Mouse (Mus musculus): ENCODE results near the gene Pdlim4. TPM values are rescaled to one million over a fixed set of nuclear protein-coding genes. Genes with fewer than 3 reads are reported as not detected.

Gene Pdlim4
- total RNA-seq, 1 experiment: 4.3 TPM

DNA sequence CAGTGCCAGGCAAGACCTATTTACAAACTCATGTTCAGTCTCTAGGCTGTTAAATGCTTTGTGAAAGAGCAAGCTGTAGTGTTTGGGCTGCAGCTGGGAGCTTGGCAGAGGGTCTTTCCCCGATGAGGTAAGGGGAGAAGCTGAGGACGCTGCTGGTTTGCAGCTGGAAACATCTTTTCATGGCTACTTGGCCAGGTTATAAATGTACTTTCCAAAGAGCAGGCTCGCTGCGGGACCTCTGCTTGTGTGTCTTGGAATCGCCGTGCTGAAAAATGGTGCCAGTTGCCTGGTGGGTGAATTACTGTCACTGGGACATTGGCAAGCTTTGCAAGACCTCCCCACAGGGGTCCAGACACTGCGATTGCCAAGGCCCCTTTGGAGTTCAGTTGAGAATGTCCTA, 38.4 kb upstream of the Pdlim4 start:
- Histone ChIP-seq H3K4me1 (ENCODE audit: control insufficient read depth in 2 of 2, insufficient read depth in 2 of 2, low read length in 2 of 2, poor library complexity in 1 of 2) (no peaks in the 10 kb centered on the region), H3K9me3 (ENCODE audit: control insufficient read depth, insufficient read depth, low read depth, low read length) (no peaks in the 10 kb centered on the region), H3K4me3 (ENCODE audit: insufficient read depth in 1 of 2, low read depth in 1 of 2, low read length in 2 of 2, poor library complexity in 1 of 2, severe bottlenecking in 1 of 2) (no peak overlapping the region), H3K27ac (ENCODE audit: insufficient read depth, low read depth, low read length, poor library complexity, severe bottlenecking) (no peak overlapping the region), H3K36me3 (ENCODE audit: control insufficient read depth, insufficient read depth, low read length, poor library complexity, severe bottlenecking) (no peaks in the 10 kb centered on the region), H3K9ac (ENCODE audit: insufficient read depth, low read depth, low read length, poor library complexity, severe bottlenecking) (no peak overlapping the region)
- DNase-seq (ENCODE audit: low read depth, low spot score): no peak
- TF ChIP-seq ZNF384 (IDR thresholded peaks at IDR 0.05; ENCODE audit: low read depth, low read length) (no peak), ZC3H11A (IDR thresholded peaks at IDR 0.05; ENCODE audit: borderline replicate concordance, low read depth, low read length) (no peak), MAFK (IDR thresholded peaks at IDR 0.05; ENCODE audit: insufficient read depth, low read depth, low read length) (no peak), HCFC1 (IDR thresholded peaks at IDR 0.05; ENCODE audit: borderline replicate concordance, insufficient read depth, low read length) (no peak), CHD2 (IDR thresholded peaks at IDR 0.05; ENCODE audit: low read depth, low read length) (no peak)
- in situ Hi-C loops (cut with MboI; ENCODE audit: low sequenced_read_pairs in 2 of 2, unreplicated experiment in 2 of 2): no loop called here

DNA sequence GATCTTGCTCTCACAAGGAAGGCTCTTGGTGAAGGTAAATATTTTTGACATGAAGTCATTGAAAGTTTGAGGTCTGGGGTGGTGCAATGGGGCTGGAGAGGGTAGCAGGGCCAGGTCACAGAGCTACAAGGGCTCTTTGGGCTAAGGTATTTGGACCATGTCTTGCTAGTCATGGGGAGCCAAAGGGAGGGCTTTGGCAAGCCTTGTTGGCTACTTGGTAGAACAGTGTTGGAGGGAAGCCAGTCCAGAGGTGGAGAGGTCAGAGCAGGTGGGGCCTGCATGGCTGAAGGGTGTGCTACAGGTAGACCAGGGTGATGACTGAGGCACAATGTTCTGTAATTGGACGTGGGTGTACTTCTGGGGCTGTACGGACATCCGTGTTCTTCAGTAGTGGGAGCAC, 37.9 kb upstream of the Pdlim4 start:
- in situ Hi-C loops (cut with MboI; ENCODE audit: low sequenced_read_pairs in 2 of 2, unreplicated experiment in 2 of 2): no loop called here

DNA sequence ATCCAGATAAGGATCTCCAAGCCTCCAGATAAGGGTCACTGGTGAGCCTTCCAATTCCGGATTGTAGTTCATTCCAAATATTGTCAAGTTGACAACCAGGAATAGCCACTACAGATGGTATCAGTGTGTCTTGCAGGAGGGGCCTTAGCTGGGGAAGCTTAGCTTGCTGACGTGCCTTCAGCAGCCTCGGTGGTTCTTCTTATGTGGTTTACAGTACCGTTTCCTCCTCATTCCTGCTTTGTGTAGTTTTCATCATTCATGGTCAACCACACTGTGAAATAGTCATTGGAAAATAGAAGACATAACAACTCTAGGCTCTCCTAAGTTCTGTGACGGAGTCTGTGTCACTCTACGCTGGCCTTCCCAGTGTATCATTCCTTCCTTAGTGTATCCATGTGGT, 36.2 kb upstream of the Pdlim4 start:
- peaks cover 2 to 4% of the 10 kb centered on the region in 2 experiments; a peak in 1 of 4 replicates for H3K4me1 ChIP-seq (ENCODE audit: control insufficient read depth in 2 of 2, insufficient read depth in 2 of 2, low read length in 2 of 2, poor library complexity in 1 of 2)
- TF ChIP-seq CHD2 (IDR thresholded peaks at IDR 0.05; ENCODE audit: low read depth, low read length): no peak
- TF ChIP-seq MAFK (IDR thresholded peaks at IDR 0.05; ENCODE audit: insufficient read depth, low read depth, low read length): no peak
- no peak for TF ChIP-seq ZC3H11A (IDR thresholded peaks at IDR 0.05; ENCODE audit: borderline replicate concordance, low read depth, low read length)
- TF ChIP-seq HCFC1 (IDR thresholded peaks at IDR 0.05; ENCODE audit: borderline replicate concordance, insufficient read depth, low read length): no peak
- TF ChIP-seq ZNF384 (IDR thresholded peaks at IDR 0.05; ENCODE audit: low read depth, low read length): no peak
- no peaks in the 10 kb centered on the region for H3K36me3 ChIP-seq (ENCODE audit: control insufficient read depth, insufficient read depth, low read length, poor library complexity, severe bottlenecking)
- no peaks in the 10 kb centered on the region for H3K9me3 ChIP-seq (ENCODE audit: control insufficient read depth, insufficient read depth, low read depth, low read length)
- H3K4me3 ChIP-seq (ENCODE audit: insufficient read depth in 1 of 2, low read depth in 1 of 2, low read length in 2 of 2, poor library complexity in 1 of 2, severe bottlenecking in 1 of 2): no peak overlapping the region
- H3K27ac ChIP-seq (ENCODE audit: insufficient read depth, low read depth, low read length, poor library complexity, severe bottlenecking): no peak overlapping the region
- H3K9ac ChIP-seq (ENCODE audit: insufficient read depth, low read depth, low read length, poor library complexity, severe bottlenecking): no peak overlapping the region
- no peak for DNase-seq (ENCODE audit: low read depth, low spot score)
- in situ Hi-C loops (cut with MboI; ENCODE audit: low sequenced_read_pairs in 2 of 2, unreplicated experiment in 2 of 2): no loop called here

More for the DNA sequence above, 37.9 kb upstream of the Pdlim4 start:
- no peak overlapping the region for H3K27ac ChIP-seq (ENCODE audit: insufficient read depth, low read depth, low read length, poor library complexity, severe bottlenecking)
- H3K4me1 ChIP-seq (ENCODE audit: control insufficient read depth in 2 of 2, insufficient read depth in 2 of 2, low read length in 2 of 2, poor library complexity in 1 of 2): no peaks in the 10 kb centered on the region
- no peak overlapping the region for H3K4me3 ChIP-seq (ENCODE audit: insufficient read depth in 1 of 2, low read depth in 1 of 2, low read length in 2 of 2, poor library complexity in 1 of 2, severe bottlenecking in 1 of 2)
- no peaks in the 10 kb centered on the region for H3K9me3 ChIP-seq (ENCODE audit: control insufficient read depth, insufficient read depth, low read depth, low read length)
- H3K36me3 ChIP-seq (ENCODE audit: control insufficient read depth, insufficient read depth, low read length, poor library complexity, severe bottlenecking): no peaks in the 10 kb centered on the region
- no peak for DNase-seq (ENCODE audit: low read depth, low spot score)
- TF ChIP-seq ZNF384 (IDR thresholded peaks at IDR 0.05; ENCODE audit: low read depth, low read length) (no peak), CHD2 (IDR thresholded peaks at IDR 0.05; ENCODE audit: low read depth, low read length) (no peak), MAFK (IDR thresholded peaks at IDR 0.05; ENCODE audit: insufficient read depth, low read depth, low read length) (no peak), ZC3H11A (IDR thresholded peaks at IDR 0.05; ENCODE audit: borderline replicate concordance, low read depth, low read length) (no peak), HCFC1 (IDR thresholded peaks at IDR 0.05; ENCODE audit: borderline replicate concordance, insufficient read depth, low read length) (no peak)
- no peak overlapping the region for H3K9ac ChIP-seq (ENCODE audit: insufficient read depth, low read depth, low read length, poor library complexity, severe bottlenecking)

DNA sequence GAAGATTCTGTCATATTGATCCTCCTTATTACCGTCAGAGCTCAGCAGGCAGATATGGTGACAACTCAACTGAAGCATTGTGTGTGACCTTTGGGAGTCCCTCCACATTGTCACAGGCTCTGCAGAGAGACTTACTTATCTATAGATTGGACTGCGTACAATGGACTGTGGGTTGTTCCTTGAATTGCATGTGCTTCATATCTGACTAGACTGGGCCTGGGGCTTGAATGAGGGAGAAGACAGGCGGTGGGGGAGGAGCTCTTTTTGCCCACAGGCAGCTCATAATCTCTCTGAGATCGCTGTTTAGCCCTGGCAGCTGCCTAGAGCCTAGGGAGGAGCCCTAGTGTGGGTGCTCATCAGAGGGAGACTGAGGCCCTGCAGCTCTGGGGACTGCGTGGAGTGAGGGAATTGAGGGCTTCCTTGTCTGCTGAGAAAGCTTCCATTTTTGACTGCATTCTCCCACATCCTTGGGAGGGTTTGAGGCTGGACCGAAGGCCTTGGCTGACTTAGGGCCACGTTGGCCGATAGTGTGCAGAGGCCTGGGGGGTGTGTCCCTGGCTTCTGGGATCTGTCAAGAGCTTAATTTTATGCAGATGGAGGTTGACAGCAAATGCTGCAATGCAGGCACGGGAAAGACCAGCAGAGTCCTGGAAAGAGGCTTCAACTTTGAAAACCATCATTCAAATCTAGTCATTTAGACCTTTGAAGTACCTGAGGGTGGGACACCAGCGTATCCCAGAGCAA, 34.1 kb upstream of the Pdlim4 start:
- DNase-seq (ENCODE audit: low read depth, low spot score): no peak
- no peaks in the 10 kb centered on the region for H3K9me3 ChIP-seq (ENCODE audit: control insufficient read depth, insufficient read depth, low read depth, low read length)
- no peak overlapping the region for H3K9ac ChIP-seq (ENCODE audit: insufficient read depth, low read depth, low read length, poor library complexity, severe bottlenecking)
- H3K4me3 ChIP-seq (ENCODE audit: insufficient read depth in 1 of 2, low read depth in 1 of 2, low read length in 2 of 2, poor library complexity in 1 of 2, severe bottlenecking in 1 of 2): no peak overlapping the region
- in situ Hi-C loops (cut with MboI; ENCODE audit: low sequenced_read_pairs in 2 of 2, unreplicated experiment in 2 of 2): no loop called here
- peaks cover 2 to 4% of the 10 kb centered on the region in 2 experiments; a peak in 1 of 4 replicates for H3K4me1 ChIP-seq (ENCODE audit: control insufficient read depth in 2 of 2, insufficient read depth in 2 of 2, low read length in 2 of 2, poor library complexity in 1 of 2)
- no peaks in the 10 kb centered on the region for H3K36me3 ChIP-seq (ENCODE audit: control insufficient read depth, insufficient read depth, low read length, poor library complexity, severe bottlenecking)
- no peak overlapping the region for H3K27ac ChIP-seq (ENCODE audit: insufficient read depth, low read depth, low read length, poor library complexity, severe bottlenecking)
- TF ChIP-seq ZNF384 (IDR thresholded peaks at IDR 0.05; ENCODE audit: low read depth, low read length): no peak
- no peak for TF ChIP-seq CHD2 (IDR thresholded peaks at IDR 0.05; ENCODE audit: low read depth, low read length)
- no peak for TF ChIP-seq ZC3H11A (IDR thresholded peaks at IDR 0.05; ENCODE audit: borderline replicate concordance, low read depth, low read length)
- no peak for TF ChIP-seq HCFC1 (IDR thresholded peaks at IDR 0.05; ENCODE audit: borderline replicate concordance, insufficient read depth, low read length)
- TF ChIP-seq MAFK (IDR thresholded peaks at IDR 0.05; ENCODE audit: insufficient read depth, low read depth, low read length): no peak
